Mouse (Mus musculus): ENCODE data around the gene Ube2o. TPM values are rescaled to one million over a fixed set of nuclear protein-coding genes. Genes with fewer than 3 reads are reported as not detected.

Gene Ube2o
- polyA plus RNA-seq, 1 experiment from 2014 or later = 17.1 TPM

DNA sequence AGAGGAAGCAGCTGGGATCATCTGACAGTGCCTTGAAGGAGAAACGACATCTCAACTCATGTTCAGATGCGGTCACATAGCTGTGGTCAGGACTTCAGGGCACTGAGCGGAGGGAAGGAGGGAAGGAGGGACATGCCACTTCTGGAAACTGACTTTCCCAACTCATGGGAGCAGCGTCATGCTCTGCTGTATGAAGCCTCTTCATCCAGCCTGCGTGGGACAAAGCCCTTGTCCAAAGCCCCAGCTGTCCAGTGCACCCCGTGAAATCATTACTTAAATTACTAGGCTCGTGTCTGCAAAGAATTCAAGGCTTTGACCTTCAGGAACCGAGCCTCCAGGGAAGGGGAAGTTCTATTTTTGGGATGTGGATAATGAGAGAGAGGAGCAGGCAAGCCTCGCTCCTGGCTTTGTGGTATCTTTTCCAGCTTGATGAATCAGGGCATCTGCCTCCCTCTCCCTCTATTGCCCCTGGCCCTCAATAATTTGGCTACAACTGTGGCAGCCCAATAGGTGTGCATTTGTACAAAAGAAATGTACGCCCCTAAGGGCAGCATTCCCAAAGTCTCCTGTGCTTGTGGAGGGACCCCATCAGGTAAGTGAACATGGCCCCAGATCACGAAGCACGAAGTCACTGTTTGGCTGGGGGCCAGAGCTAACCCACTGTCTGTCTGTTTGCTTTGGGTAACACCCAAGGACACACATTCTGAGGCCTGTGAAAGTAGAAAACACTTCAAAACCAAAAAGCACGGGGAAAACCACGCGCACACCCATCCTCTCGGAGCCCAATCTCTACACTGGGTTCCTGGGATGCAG, 58.2 kb downstream of the Ube2o start:
- H3K4me2 ChIP-seq = no peak overlapping the region; the same call in 1 of the 2 replicates
- 0 out of 2 replicates have a peak overlapping the region, but pooled peaks have one; percentile 11 for H3K9ac ChIP-seq (ENCODE audit: low read depth, low read length)
- no peaks in the 10 kb centered on the region for H3K36me3 ChIP-seq (ENCODE audit: control insufficient read depth, insufficient read depth, low read length)
- H3K27ac ChIP-seq (ENCODE audit: low read depth, low read length) = peak overlapping the region; percentile 79
- peaks cover 4% of the 10 kb centered on the region; the same call in 1 of the 2 replicates for H3K27me3 ChIP-seq (ENCODE audit: control insufficient read depth, insufficient read depth, low read length)
- no peak overlapping the region for H3K4me3 ChIP-seq (ENCODE audit: low read depth, low read length)
- WGBS (ENCODE audit: insufficient replicate concordance) = 45% methylated on average over 16 of the region's 16 CpGs
- H3K9me3 ChIP-seq (replicated peaks; ENCODE audit: control insufficient read depth, low read length) = no peaks in the 10 kb centered on the region
- peaks cover 18% of the 10 kb centered on the region for H3K4me1 ChIP-seq (ENCODE audit: control insufficient read depth, insufficient read depth, low read length)
- ATAC-seq (replicated peaks; ENCODE audit: insufficient number of reproducible peaks, low FRiP score, low TSS enrichment) = 0 out of 2 replicates have a peak, but pooled peaks have one; percentile 2

- no peak overlapping the region for H3K27ac ChIP-seq (ENCODE audit: low read depth, low read length)
- ATAC-seq (replicated peaks; ENCODE audit: insufficient number of reproducible peaks, low FRiP score, low TSS enrichment) = no peak
- H3K4me2 ChIP-seq = no peak overlapping the region
- H3K9ac ChIP-seq (ENCODE audit: low read depth, low read length) = no peak overlapping the region
- no peaks in the 10 kb centered on the region for H3K36me3 ChIP-seq (ENCODE audit: control insufficient read depth, insufficient read depth, low read length)
- no peak overlapping the region for H3K4me3 ChIP-seq (ENCODE audit: low read depth, low read length)
- peaks cover 18% of the 10 kb centered on the region for H3K4me1 ChIP-seq (ENCODE audit: control insufficient read depth, insufficient read depth, low read length)
- peaks cover 3% of the 10 kb centered on the region; the same call in 1 of the 2 replicates for H3K27me3 ChIP-seq (ENCODE audit: control insufficient read depth, insufficient read depth, low read length)
- 86% methylated on average over 3 of the region's 3 CpGs for WGBS (ENCODE audit: insufficient replicate concordance)
- H3K9me3 ChIP-seq (replicated peaks; ENCODE audit: control insufficient read depth, low read length) = no peaks in the 10 kb centered on the region
Observed at GRCm38 (mm10) chr11:116522046-116522445, 59.2 kb downstream of the Ube2o start.

DNA sequence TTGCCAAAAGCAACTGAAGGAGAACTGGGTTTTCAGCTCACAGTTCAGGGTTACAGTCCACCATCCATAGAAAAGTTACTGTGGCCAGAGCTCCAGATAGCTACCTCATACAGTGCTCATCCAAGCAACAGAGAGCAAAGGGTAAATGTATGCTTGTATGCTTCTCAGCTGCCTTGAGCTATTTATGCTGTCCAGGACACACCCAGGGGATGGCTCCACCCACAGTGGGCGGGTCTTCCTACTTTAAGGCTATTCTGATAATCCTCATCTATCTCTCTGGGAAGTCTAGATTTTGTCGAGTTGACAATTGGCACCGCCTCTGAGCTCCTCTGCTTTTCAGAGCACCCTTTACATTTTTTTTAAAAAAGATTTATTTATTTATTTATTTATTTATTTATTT, 60.1 kb downstream of the Ube2o start:
- 58% methylated on average over 3 of the region's 3 CpGs for WGBS (ENCODE audit: insufficient replicate concordance)
- ATAC-seq (replicated peaks; ENCODE audit: insufficient number of reproducible peaks, low FRiP score, low TSS enrichment) = no peak
- peaks cover 18% of the 10 kb centered on the region for H3K4me1 ChIP-seq (ENCODE audit: control insufficient read depth, insufficient read depth, low read length)
- H3K4me2 ChIP-seq = no peak overlapping the region
- no peaks in the 10 kb centered on the region for H3K36me3 ChIP-seq (ENCODE audit: control insufficient read depth, insufficient read depth, low read length)
- no peak overlapping the region for H3K27ac ChIP-seq (ENCODE audit: low read depth, low read length)
- H3K4me3 ChIP-seq (ENCODE audit: low read depth, low read length) = no peak overlapping the region
- no peak overlapping the region for H3K9ac ChIP-seq (ENCODE audit: low read depth, low read length)
- H3K9me3 ChIP-seq (replicated peaks; ENCODE audit: control insufficient read depth, low read length) = no peaks in the 10 kb centered on the region
- no peaks in the 10 kb centered on the region for H3K27me3 ChIP-seq (ENCODE audit: control insufficient read depth, insufficient read depth, low read length)

GRCm38 (mm10) chr11:116518482-116518881, 62.8 kb downstream of the Ube2o start:
- Histone ChIP-seq H3K27ac (ENCODE audit: low read depth, low read length) (no peak overlapping the region), H3K4me3 (ENCODE audit: low read depth, low read length) (no peak overlapping the region), H3K4me1 (ENCODE audit: control insufficient read depth, insufficient read depth, low read length) (peaks cover 9% of the 10 kb centered on the region), H3K36me3 (ENCODE audit: control insufficient read depth, insufficient read depth, low read length) (no peaks in the 10 kb centered on the region), H3K9ac (ENCODE audit: low read depth, low read length) (no peak overlapping the region), H3K9me3 (replicated peaks; ENCODE audit: control insufficient read depth, low read length) (no peaks in the 10 kb centered on the region), H3K27me3 (ENCODE audit: control insufficient read depth, insufficient read depth, low read length) (peaks cover 7% of the 10 kb centered on the region; the same call in 1 of the 2 replicates), H3K4me2 (no peak overlapping the region)
- no peak for ATAC-seq (replicated peaks; ENCODE audit: insufficient number of reproducible peaks, low FRiP score, low TSS enrichment)
- 46% methylated on average over 8 of the region's 8 CpGs for WGBS (ENCODE audit: insufficient replicate concordance)

GRCm38 (mm10) chr11:116515330-116516020, 65.8 kb downstream of the Ube2o start:
- Histone ChIP-seq H3K36me3 (ENCODE audit: control insufficient read depth, insufficient read depth, low read length) (no peaks in the 10 kb centered on the region), H3K4me3 (ENCODE audit: low read depth, low read length) (no peak overlapping the region), H3K4me2 (peak overlapping the region; percentile 22; the same call in 1 of the 2 replicates), H3K4me1 (ENCODE audit: control insufficient read depth, insufficient read depth, low read length) (no peaks in the 10 kb centered on the region), H3K27me3 (ENCODE audit: control insufficient read depth, insufficient read depth, low read length) (peaks cover 7% of the 10 kb centered on the region; the same call in 1 of the 2 replicates), H3K27ac (ENCODE audit: low read depth, low read length) (no peak overlapping the region), H3K9ac (ENCODE audit: low read depth, low read length) (no peak overlapping the region), H3K9me3 (replicated peaks; ENCODE audit: control insufficient read depth, low read length) (no peaks in the 10 kb centered on the region)
- no peak for ATAC-seq (replicated peaks; ENCODE audit: insufficient number of reproducible peaks, low FRiP score, low TSS enrichment)
- WGBS (ENCODE audit: insufficient replicate concordance) = 19% methylated on average over 24 of the region's 24 CpGs

- no peaks in the 10 kb centered on the region for H3K9me3 ChIP-seq (replicated peaks; ENCODE audit: control insufficient read depth, low read length)
- peaks cover 7% of the 10 kb centered on the region; the same call in 1 of the 2 replicates for H3K27me3 ChIP-seq (ENCODE audit: control insufficient read depth, insufficient read depth, low read length)
- no peaks in the 10 kb centered on the region for H3K36me3 ChIP-seq (ENCODE audit: control insufficient read depth, insufficient read depth, low read length)
- H3K4me1 ChIP-seq (ENCODE audit: control insufficient read depth, insufficient read depth, low read length) = no peaks in the 10 kb centered on the region
- ATAC-seq (replicated peaks; ENCODE audit: insufficient number of reproducible peaks, low FRiP score, low TSS enrichment) = no peak
- WGBS (ENCODE audit: insufficient replicate concordance) = 81% methylated on average over 4 of the region's 4 CpGs
- H3K27ac ChIP-seq (ENCODE audit: low read depth, low read length) = no peak overlapping the region
- no peak overlapping the region for H3K4me3 ChIP-seq (ENCODE audit: low read depth, low read length)
- no peak overlapping the region for H3K4me2 ChIP-seq
- H3K9ac ChIP-seq (ENCODE audit: low read depth, low read length) = no peak overlapping the region
Observed at GRCm38 (mm10) chr11:116513531-116514038, 67.7 kb downstream of the Ube2o start.

DNA sequence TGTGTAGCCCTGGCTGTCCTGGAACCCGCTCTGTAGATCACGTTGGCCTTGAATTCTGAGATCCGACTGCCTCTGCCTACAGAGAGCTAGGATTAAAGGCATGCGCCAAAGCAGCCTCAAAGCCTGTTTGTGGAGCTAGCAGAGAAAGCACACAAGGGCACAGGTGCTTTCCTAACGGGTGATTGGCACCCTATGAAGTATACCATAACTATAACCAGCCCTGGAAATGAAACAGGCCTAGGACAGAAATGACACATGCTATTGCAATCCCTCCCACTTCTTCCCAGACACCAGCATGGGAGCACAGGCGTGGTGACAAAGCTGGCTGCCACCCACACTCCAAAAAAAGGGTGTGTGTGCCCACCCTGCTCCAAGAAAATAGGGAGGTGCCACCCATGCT, 68.3 kb downstream of the Ube2o start:
- no peaks in the 10 kb centered on the region for H3K36me3 ChIP-seq (ENCODE audit: control insufficient read depth, insufficient read depth, low read length)
- no peak overlapping the region for H3K4me3 ChIP-seq (ENCODE audit: low read depth, low read length)
- no peaks in the 10 kb centered on the region for H3K4me1 ChIP-seq (ENCODE audit: control insufficient read depth, insufficient read depth, low read length)
- H3K4me2 ChIP-seq = no peak overlapping the region
- no peak for ATAC-seq (replicated peaks; ENCODE audit: insufficient number of reproducible peaks, low FRiP score, low TSS enrichment)
- H3K27ac ChIP-seq (ENCODE audit: low read depth, low read length) = no peak overlapping the region
- WGBS (ENCODE audit: insufficient replicate concordance) = 78% methylated on average over 6 of the region's 6 CpGs
- no peak overlapping the region for H3K9ac ChIP-seq (ENCODE audit: low read depth, low read length)
- H3K27me3 ChIP-seq (ENCODE audit: control insufficient read depth, insufficient read depth, low read length) = peaks cover 7% of the 10 kb centered on the region; the same call in 1 of the 2 replicates
- no peaks in the 10 kb centered on the region for H3K9me3 ChIP-seq (replicated peaks; ENCODE audit: control insufficient read depth, low read length)

GRCm38 (mm10) chr11:116512154-116512553, 69.1 kb downstream of the Ube2o start:
- Histone ChIP-seq H3K4me3 (ENCODE audit: low read depth, low read length) (no peak overlapping the region), H3K4me1 (ENCODE audit: control insufficient read depth, insufficient read depth, low read length) (no peaks in the 10 kb centered on the region), H3K36me3 (ENCODE audit: control insufficient read depth, insufficient read depth, low read length) (no peaks in the 10 kb centered on the region), H3K9ac (ENCODE audit: low read depth, low read length) (no peak overlapping the region), H3K27ac (ENCODE audit: low read depth, low read length) (no peak overlapping the region), H3K27me3 (ENCODE audit: control insufficient read depth, insufficient read depth, low read length) (peaks cover 7% of the 10 kb centered on the region; the same call in 1 of the 2 replicates), H3K4me2 (no peak overlapping the region), H3K9me3 (replicated peaks; ENCODE audit: control insufficient read depth, low read length) (no peaks in the 10 kb centered on the region)
- no peak for ATAC-seq (replicated peaks; ENCODE audit: insufficient number of reproducible peaks, low FRiP score, low TSS enrichment)
- 85% methylated on average over 7 of the region's 7 CpGs for WGBS (ENCODE audit: insufficient replicate concordance)
